Mouse (Mus musculus): ENCODE results near the gene Itga11. TPM values are rescaled to one million over a fixed set of nuclear protein-coding genes. Genes with fewer than 3 reads are reported as not detected.
A peak's percentile ranks its signal among the peaks of the same experiment; 100 is the strongest.
"Not testable (repeated sequence)": the region's sequence is repeated elsewhere in the genome, so short reads cannot be mapped to it uniquely, and the experiment has no call there.

The Itga11 gene
- polyA plus RNA-seq, 1 experiment from 2014 or later = 4.5 TPM

GRCm38 (mm10) chr9:62658016-62658415 lies 19.6 kb upstream of the Itga11 start:
- H3K9me3 ChIP-seq = no peaks in the 10 kb centered on the region
- 0 out of 2 replicates have a peak, but pooled peaks cover 2% of the 10 kb centered on the region for H3K27me3 ChIP-seq
- no peak overlapping the region for H3K4me2 ChIP-seq
- peaks cover 17% of the 10 kb centered on the region for H3K4me1 ChIP-seq (replicated peaks)
- H3K27ac ChIP-seq = no peak overlapping the region
- ATAC-seq (ENCODE audit: insufficient number of reproducible peaks, insufficient read depth, low FRiP score, low TSS enrichment, low read depth) = no peak
- no peaks in the 10 kb centered on the region for H3K36me3 ChIP-seq
- 92% methylated on average over 3 of the region's 3 CpGs for WGBS
- no peak overlapping the region for H3K4me3 ChIP-seq (replicated peaks)
- H3K9ac ChIP-seq (replicated peaks) = no peak overlapping the region

DNA sequence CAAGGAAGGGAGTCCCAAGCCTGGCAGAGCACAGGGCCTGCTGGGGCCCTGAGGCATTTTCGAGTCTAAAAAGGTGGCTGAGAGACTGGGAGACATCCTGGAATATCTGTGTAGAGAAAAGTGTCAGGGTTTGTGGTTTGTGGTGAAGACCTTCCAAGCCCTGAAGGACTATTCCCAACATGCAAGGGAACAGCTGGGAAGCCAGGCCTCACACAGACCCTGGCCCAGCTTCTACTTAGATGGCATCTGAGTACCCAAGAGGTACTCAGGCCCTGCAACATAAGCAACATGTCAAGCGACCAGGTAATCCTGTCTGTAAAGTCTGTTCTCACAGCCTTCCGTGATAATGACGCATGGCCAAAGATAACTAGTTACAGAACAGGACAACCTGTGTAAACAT lies 18.6 kb upstream of the Itga11 start:
- Histone ChIP-seq H3K9me3 (no peaks in the 10 kb centered on the region), H3K27ac (no peak overlapping the region), H3K27me3 (0 out of 2 replicates have a peak, but pooled peaks cover 2% of the 10 kb centered on the region), H3K4me1 (replicated peaks) (peaks cover 24% of the 10 kb centered on the region), H3K4me2 (no peak overlapping the region), H3K9ac (replicated peaks) (no peak overlapping the region), H3K36me3 (no peaks in the 10 kb centered on the region), H3K4me3 (replicated peaks) (no peak overlapping the region)
- 79% methylated on average over 4 of the region's 4 CpGs for WGBS
- ATAC-seq (ENCODE audit: insufficient number of reproducible peaks, insufficient read depth, low FRiP score, low TSS enrichment, low read depth) = no peak

GRCm38 (mm10) chr9:62660971-62661370 lies 16.7 kb upstream of the Itga11 start:
- not testable (repeated sequence) for H3K27me3 ChIP-seq; H3K36me3 ChIP-seq; ATAC-seq (ENCODE audit: insufficient number of reproducible peaks, insufficient read depth, low FRiP score, low TSS enrichment, low read depth); H3K4me2 ChIP-seq; H3K4me3 ChIP-seq (replicated peaks); H3K9me3 ChIP-seq; H3K27ac ChIP-seq; H3K9ac ChIP-seq (replicated peaks)
- 93% methylated on average over 9 of the region's 9 CpGs for WGBS
- peaks cover 15% of the 10 kb centered on the region for H3K4me1 ChIP-seq (replicated peaks)

- Histone ChIP-seq H3K4me2 (no peak overlapping the region), H3K36me3 (no peaks in the 10 kb centered on the region), H3K27ac (peak overlapping the region; percentile 53; the same call in 1 of the 2 replicates), H3K9ac (replicated peaks) (no peak overlapping the region), H3K27me3 (peaks cover 3% of the 10 kb centered on the region; the same call in 1 of the 2 replicates), H3K4me1 (replicated peaks) (peaks cover 15% of the 10 kb centered on the region), H3K9me3 (no peaks in the 10 kb centered on the region), H3K4me3 (replicated peaks) (no peak overlapping the region)
- WGBS = 15% methylated on average over 2 of the region's 2 CpGs
- no peak for ATAC-seq (ENCODE audit: insufficient number of reproducible peaks, insufficient read depth, low FRiP score, low TSS enrichment, low read depth)
Observed at GRCm38 (mm10) chr9:62663443-62663842, 14.2 kb upstream of the Itga11 start.

GRCm38 (mm10) chr9:62664115-62664725 lies 13.4 kb upstream of the Itga11 start:
- Histone ChIP-seq H3K4me3 (replicated peaks) (no peak overlapping the region), H3K4me2 (no peak overlapping the region), H3K4me1 (replicated peaks) (peaks cover 15% of the 10 kb centered on the region), H3K9me3 (no peaks in the 10 kb centered on the region), H3K36me3 (no peaks in the 10 kb centered on the region), H3K27ac (peak overlapping the region; percentile 53; the same call in 1 of the 2 replicates), H3K9ac (replicated peaks) (no peak overlapping the region), H3K27me3 (peaks cover 3% of the 10 kb centered on the region; the same call in 1 of the 2 replicates)
- WGBS = 32% methylated on average over 10 of the region's 10 CpGs
- ATAC-seq (ENCODE audit: insufficient number of reproducible peaks, insufficient read depth, low FRiP score, low TSS enrichment, low read depth) = no peak

- H3K4me2 ChIP-seq = no peak overlapping the region
Observed at GRCm38 (mm10) chr9:62665892-62666291, 11.7 kb upstream of the Itga11 start.

DNA sequence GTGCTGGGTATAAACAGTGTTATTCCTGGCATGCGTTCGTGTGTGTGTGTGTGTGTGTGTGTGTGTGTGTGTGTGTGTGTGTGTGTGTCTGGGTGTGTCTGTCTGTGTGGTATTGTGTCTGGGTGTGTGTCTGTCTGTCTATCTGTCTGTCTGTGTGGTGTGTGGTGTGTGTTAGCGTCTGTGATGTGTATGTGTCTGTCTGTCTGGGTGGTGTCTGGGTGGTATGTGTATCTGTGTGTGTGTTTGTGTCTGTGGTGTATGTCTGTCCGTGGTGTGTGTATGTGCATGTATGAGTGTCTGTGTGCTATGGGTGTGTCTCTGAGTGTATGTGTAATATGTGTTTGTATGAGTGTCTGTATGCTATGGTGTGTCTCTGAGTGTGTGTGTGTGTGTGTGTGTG lies 9.1 kb upstream of the Itga11 start:
- 78% methylated on average over 4 of the region's 4 CpGs for WGBS
- Histone ChIP-seq H3K27ac (no peak overlapping the region), H3K9me3 (no peaks in the 10 kb centered on the region), H3K27me3 (peaks cover 3% of the 10 kb centered on the region; the same call in 1 of the 2 replicates), H3K4me3 (replicated peaks) (no peak overlapping the region), H3K36me3 (no peaks in the 10 kb centered on the region), H3K4me1 (replicated peaks) (peaks cover 13% of the 10 kb centered on the region), H3K4me2 (no peak overlapping the region), H3K9ac (replicated peaks) (no peak overlapping the region)
- no peak for ATAC-seq (ENCODE audit: insufficient number of reproducible peaks, insufficient read depth, low FRiP score, low TSS enrichment, low read depth)

More at GRCm38 (mm10) chr9:62665892-62666291, 11.7 kb upstream of the Itga11 start:
- H3K27me3 ChIP-seq = peaks cover 3% of the 10 kb centered on the region; the same call in 1 of the 2 replicates
- no peak for ATAC-seq (ENCODE audit: insufficient number of reproducible peaks, insufficient read depth, low FRiP score, low TSS enrichment, low read depth)
- H3K9ac ChIP-seq (replicated peaks) = no peak overlapping the region
- no peak overlapping the region for H3K4me3 ChIP-seq (replicated peaks)
- H3K9me3 ChIP-seq = no peaks in the 10 kb centered on the region
- H3K4me1 ChIP-seq (replicated peaks) = peaks cover 15% of the 10 kb centered on the region
- H3K36me3 ChIP-seq = no peaks in the 10 kb centered on the region
- no peak overlapping the region for H3K27ac ChIP-seq
- whole genome bisulfite sequencing = 75% methylated on average over 4 of the region's 4 CpGs

- peaks cover 14% of the 10 kb centered on the region for H3K4me1 ChIP-seq (replicated peaks)
- no peak overlapping the region for H3K9ac ChIP-seq (replicated peaks)
Observed at GRCm38 (mm10) chr9:62673241-62673640, 4.4 kb upstream of the Itga11 start.

DNA sequence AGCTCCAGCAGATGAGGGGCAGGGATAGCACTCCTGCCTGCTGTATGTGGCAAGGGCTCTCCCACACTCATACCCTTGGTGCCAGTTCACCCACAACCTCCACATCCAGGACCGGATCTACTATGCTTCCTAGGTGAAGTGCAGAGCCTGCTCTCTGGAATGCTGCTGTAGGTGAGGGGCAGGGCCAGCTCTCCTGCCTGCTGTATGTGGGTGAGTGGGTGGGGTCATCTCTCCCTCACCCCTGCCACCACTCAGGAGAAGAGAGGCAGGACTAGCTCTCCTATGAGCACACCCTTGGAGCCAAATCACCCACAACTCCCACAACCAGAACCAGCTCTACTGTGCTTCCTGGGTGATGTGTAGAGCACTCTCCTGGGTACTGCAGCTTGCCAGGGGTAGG lies 2.5 kb upstream of the Itga11 start:
- no peak overlapping the region for H3K9ac ChIP-seq (replicated peaks)
- H3K27me3 ChIP-seq = peaks cover 34% of the 10 kb centered on the region
- H3K4me3 ChIP-seq (replicated peaks) = no peak overlapping the region
- 75% methylated on average over 1 of the region's 1 CpGs for WGBS
- H3K9me3 ChIP-seq = no peaks in the 10 kb centered on the region
- no peak overlapping the region for H3K4me2 ChIP-seq
- peaks cover 29% of the 10 kb centered on the region for H3K4me1 ChIP-seq (replicated peaks)
- H3K36me3 ChIP-seq = no peaks in the 10 kb centered on the region
- no peak overlapping the region for H3K27ac ChIP-seq
- ATAC-seq (ENCODE audit: insufficient number of reproducible peaks, insufficient read depth, low FRiP score, low TSS enrichment, low read depth) = no peak

More at GRCm38 (mm10) chr9:62673241-62673640, 4.4 kb upstream of the Itga11 start:
- H3K9me3 ChIP-seq = no peaks in the 10 kb centered on the region
- peaks cover 22% of the 10 kb centered on the region for H3K27me3 ChIP-seq
- no peak overlapping the region for H3K4me2 ChIP-seq
- 83% methylated on average over 7 of the region's 7 CpGs for WGBS
- H3K27ac ChIP-seq = no peak overlapping the region
- ATAC-seq (ENCODE audit: insufficient number of reproducible peaks, insufficient read depth, low FRiP score, low TSS enrichment, low read depth) = no peak
- no peaks in the 10 kb centered on the region for H3K36me3 ChIP-seq
- H3K4me3 ChIP-seq (replicated peaks) = no peak overlapping the region

DNA sequence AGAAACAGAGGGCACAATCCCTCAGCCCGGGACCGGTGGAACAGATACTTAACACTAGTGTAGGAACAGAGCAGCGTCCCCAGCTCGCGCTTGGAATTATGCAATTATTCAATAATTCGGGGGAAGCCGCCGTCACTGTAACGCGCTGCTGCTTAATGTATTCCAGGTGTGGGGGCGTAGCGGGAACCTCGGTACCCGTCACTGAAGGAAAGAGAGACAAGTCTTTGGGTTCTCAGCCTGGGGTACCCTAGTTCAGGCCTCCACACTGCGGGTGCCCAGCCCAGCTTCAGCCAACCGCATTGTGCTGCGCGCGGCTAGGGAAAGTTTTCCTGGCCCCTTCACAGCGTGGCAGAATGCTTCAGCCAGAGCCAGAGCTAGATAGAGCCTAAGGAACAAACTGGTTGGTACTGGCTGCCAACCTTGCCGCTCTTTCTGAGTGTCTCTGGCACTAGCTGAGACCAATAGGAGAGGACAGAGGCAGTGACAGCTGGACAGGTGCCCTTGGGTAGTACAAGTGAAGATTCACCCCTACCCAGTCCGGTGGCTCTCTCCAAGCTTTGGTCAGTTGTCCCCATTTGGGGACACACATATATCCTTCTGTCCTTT lies 1.0 kb downstream of the Itga11 start:
- 3% methylated on average over 22 of the region's 22 CpGs for WGBS
- Histone ChIP-seq H3K4me2 (peak overlapping the region; percentile 88), H3K27me3 (peaks cover 34% of the 10 kb centered on the region), H3K9ac (replicated peaks) (peak overlapping the region; percentile 75), H3K4me1 (replicated peaks) (peaks cover 29% of the 10 kb centered on the region), H3K4me3 (replicated peaks) (peak overlapping the region; percentile 51), H3K9me3 (no peaks in the 10 kb centered on the region), H3K36me3 (no peaks in the 10 kb centered on the region), H3K27ac (peak overlapping the region; percentile 74)
- ATAC-seq (ENCODE audit: insufficient number of reproducible peaks, insufficient read depth, low FRiP score, low TSS enrichment, low read depth) = no peak

- Histone ChIP-seq H3K9ac (replicated peaks) (0 out of 2 replicates have a peak overlapping the region, but pooled peaks have one; percentile 75), H3K36me3 (no peaks in the 10 kb centered on the region), H3K4me2 (peak overlapping the region; percentile 88), H3K9me3 (no peaks in the 10 kb centered on the region), H3K27ac (no peak overlapping the region), H3K4me3 (replicated peaks) (peak overlapping the region; percentile 51), H3K4me1 (replicated peaks) (peaks cover 29% of the 10 kb centered on the region), H3K27me3 (peaks cover 34% of the 10 kb centered on the region)
- 58% methylated on average over 4 of the region's 4 CpGs for WGBS
- ATAC-seq (ENCODE audit: insufficient number of reproducible peaks, insufficient read depth, low FRiP score, low TSS enrichment, low read depth) = no peak
Observed at GRCm38 (mm10) chr9:62679398-62679797, 1.8 kb downstream of the Itga11 start.

All from limb, embryonic 12.5 days (tissue).